ENCODE assay signal across 16 mouse cellular contexts in genomic region chr1:151301904-151302303, GRCm38 (mm10). TPM values are rescaled to one million over a fixed set of nuclear protein-coding genes. Genes with fewer than 3 reads are reported as not detected.
DNase-seq lines count a peak whose midpoint lies in the region; ATAC-seq lines count a peak whose summit lies in the region.
"Had no signal": no experiment of that assay in that cellular context is flagged by ENCODE, and none has a peak within 500 bp of the region (broad histone marks: within the 10 kb centered on the region; RNA-seq: fewer than 3 reads in every experiment).

No protein-coding gene starts in this region.

- ATAC-seq in forebrain, embryonic 16.5 days = peak; percentile 71; the same call in 1 of the 2 replicates
- no peak for ATAC-seq in forebrain, embryonic 11.5 days (replicated peaks; ENCODE audit: low FRiP score)
- no peak for ATAC-seq in heart, embryonic 12.5 days (ENCODE audit: insufficient number of reproducible peaks, low FRiP score)
- ATAC-seq: intestine, embryonic 16.5 days had no signal

- DNase-seq in forebrain, embryonic 11.5 days (ENCODE audit: low spot score) = no peak
- DNase-seq in left cerebral cortex, adult 11 months (ENCODE audit: low spot score) = peak; percentile 13
- DNase-seq in left cerebral cortex, postnatal 4 days = no peak
- peak; percentile 15 to 30 for DNase-seq in right cerebral cortex, adult 2 months (ENCODE audit: low spot score in 2 of 2)
- DNase-seq in right cerebral cortex, postnatal 14 days = no peak
- peak; percentile 39 for DNase-seq in retina, postnatal 1 day
- DNase-seq: cerebellum, adult 2 months; liver; lung, adult 18-20 months; lung, postnatal 4 days; thymus, adult 2 months had no signal

- H3K9me3 ChIP-seq in forebrain, embryonic 16.5 days (ENCODE audit: control insufficient read depth, low read length) = no peaks in the 10 kb centered on the region
- no peaks in the 10 kb centered on the region for H3K9me3 ChIP-seq in forebrain, embryonic 11.5 days (ENCODE audit: control insufficient read depth, low read length)
- no peaks in the 10 kb centered on the region for H3K9me3 ChIP-seq in heart, embryonic 12.5 days (replicated peaks)
- H3K9me3 ChIP-seq: kidney, embryonic 15.5 days; midbrain, embryonic 12.5 days had no signal

- WGBS in forebrain, embryonic 16.5 days = 19% methylated on average over 3 of the region's 3 CpGs
- 49% methylated on average over 3 of the region's 3 CpGs for WGBS in forebrain, embryonic 11.5 days
- WGBS in heart, embryonic 12.5 days = 68% methylated on average over 3 of the region's 3 CpGs

- H3K4me3 ChIP-seq in forebrain, embryonic 16.5 days (replicated peaks; ENCODE audit: low read length) = no peak overlapping the region
- no peak overlapping the region for H3K4me3 ChIP-seq in forebrain, embryonic 11.5 days (ENCODE audit: low read depth, low read length)
- no peak overlapping the region for H3K4me3 ChIP-seq in heart, embryonic 12.5 days
- H3K4me3 ChIP-seq: kidney, embryonic 15.5 days; midbrain, embryonic 12.5 days had no signal

- H3K9ac ChIP-seq in forebrain, embryonic 16.5 days (replicated peaks; ENCODE audit: low read depth, low read length) = no peak overlapping the region
- H3K9ac ChIP-seq in forebrain, embryonic 11.5 days (ENCODE audit: low read length) = no peak overlapping the region
- H3K9ac ChIP-seq in heart, embryonic 12.5 days = no peak overlapping the region
- H3K9ac ChIP-seq: kidney, embryonic 15.5 days; midbrain, embryonic 12.5 days had no signal

- H3K4me2 ChIP-seq in forebrain, embryonic 16.5 days (ENCODE audit: low read length) = no peak overlapping the region
- H3K4me2 ChIP-seq in forebrain, embryonic 11.5 days (ENCODE audit: low read depth, low read length, severe bottlenecking) = no peak overlapping the region
- no peak overlapping the region for H3K4me2 ChIP-seq in heart, embryonic 12.5 days
- H3K4me2 ChIP-seq: kidney, embryonic 15.5 days; midbrain, embryonic 12.5 days had no signal

- H3K27ac ChIP-seq in forebrain, embryonic 16.5 days (ENCODE audit: low read length) = no peak overlapping the region
- no peak overlapping the region for H3K27ac ChIP-seq in forebrain, embryonic 11.5 days (ENCODE audit: low read depth, low read length)
- H3K27ac ChIP-seq in heart, embryonic 12.5 days (ENCODE audit: poor library complexity, severe bottlenecking) = no peak overlapping the region
- H3K27ac ChIP-seq: kidney, embryonic 15.5 days; midbrain, embryonic 12.5 days had no signal

- H3K4me1 ChIP-seq in forebrain, embryonic 16.5 days (replicated peaks; ENCODE audit: control insufficient read depth, insufficient read depth, low read length) = no peaks in the 10 kb centered on the region; the same call in 1 of the 2 replicates
- no peaks in the 10 kb centered on the region for H3K4me1 ChIP-seq in forebrain, embryonic 11.5 days (replicated peaks; ENCODE audit: control insufficient read depth, insufficient read depth, low read length)
- H3K4me1 ChIP-seq in heart, embryonic 12.5 days (replicated peaks) = peaks cover 7% of the 10 kb centered on the region
- H3K4me1 ChIP-seq: midbrain, embryonic 12.5 days had no signal

- intact Hi-C loops in left cerebral cortex, postnatal 4 days (cut with DNase I) = no loop called here

- H3K27me3 ChIP-seq in forebrain, embryonic 16.5 days (replicated peaks; ENCODE audit: control insufficient read depth, insufficient read depth, low read length) = no peaks in the 10 kb centered on the region
- no peaks in the 10 kb centered on the region for H3K27me3 ChIP-seq in forebrain, embryonic 11.5 days (ENCODE audit: control insufficient read depth, insufficient read depth, low read length)
- no peaks in the 10 kb centered on the region for H3K27me3 ChIP-seq in heart, embryonic 12.5 days (replicated peaks)
- H3K27me3 ChIP-seq: kidney, embryonic 15.5 days; midbrain, embryonic 12.5 days had no signal

- H3K36me3 ChIP-seq in forebrain, embryonic 16.5 days (ENCODE audit: control insufficient read depth, insufficient read depth) = no peaks in the 10 kb centered on the region
- H3K36me3 ChIP-seq in forebrain, embryonic 11.5 days (ENCODE audit: control insufficient read depth, insufficient read depth, low read length) = no peaks in the 10 kb centered on the region
- no peaks in the 10 kb centered on the region for H3K36me3 ChIP-seq in heart, embryonic 12.5 days
- H3K36me3 ChIP-seq: kidney, embryonic 15.5 days; midbrain, embryonic 12.5 days had no signal

RNA-seq across cellular contexts. Expression of gene Ivns1abp, which starts 42.4 kb away (rescaled TPM):
- 388 and 450 TPM in 2 replicates for polyA plus RNA-seq in forebrain, embryonic 16.5 days (2015; fragmentation: Nextera tagmentation; extraction: Ambion mirVana)
- 468 and 472 TPM in 2 replicates for polyA plus RNA-seq in forebrain, embryonic 11.5 days (2014; fragmentation: Nextera tagmentation; extraction: Ambion mirVana)
- 100 to 1,000 TPM; 257 to 290 TPM for total RNA-seq in left cerebral cortex, postnatal 4 days (2021)
- polyA plus RNA-seq in heart, embryonic 12.5 days (2016; fragmentation: Nextera tagmentation; extraction: Ambion mirVana) = 297 and 319 TPM in 2 replicates

Comparison
In these comparisons a context has a peak if more than half of its experiments do, and no peak if none do; other contexts are left out.
1. DNase-seq: peak in left cerebral cortex, adult 11 months (single experiment), right cerebral cortex, adult 2 months (2 of 2) and retina, postnatal 1 day (single experiment); none in forebrain, embryonic 11.5 days (single experiment), left cerebral cortex, postnatal 4 days (single experiment) and right cerebral cortex, postnatal 14 days (single experiment).